Mouse (Mus musculus) adrenal gland, adult (tissue): ENCODE measurements at regions not wholly inside any gene's neighbourhood (a gene's known extent, or its start where the extent isn't known, plus 50 kb on each side); places are given as distances from the start of the nearest gene placed in this dataset.

Experiments used
- DNase-seq, 2 experiments: peaks; one replicate each; pipeline ENCODE4 v3.0.0; 2022 to 2023; ENCODE audit warnings: low spot score in 1 of 2; ENCODE audit not compliant: inconsistent age in 2 of 2

- DNase-seq = no peak
Measured at GRCm38 (mm10) chr6:105389192-105389591, 288.3 kb upstream of the Cntn4 start.

- DNase-seq = no peak
Measured at GRCm38 (mm10) chr6:105398315-105398714, 279.1 kb upstream of the Cntn4 start.

GRCm38 (mm10) chr6:105417551-105417950 lies 259.9 kb upstream of the Cntn4 start:
- DNase-seq = no peak

- DNase-seq = no peak
Measured at GRCm38 (mm10) chr6:105447208-105447607, 230.3 kb upstream of the Cntn4 start.

- DNase-seq = peak in 1 of 2 experiments; percentile 41
Measured at GRCm38 (mm10) chr6:105483388-105483787, 194.1 kb upstream of the Cntn4 start.

- no peak for DNase-seq
Measured at GRCm38 (mm10) chr6:105493308-105493707, 184.2 kb upstream of the Cntn4 start.
